Mouse (Mus musculus) G1E (cell line): Measurements from ENCODE around the gene Maats1. TPM values are rescaled to one million over a fixed set of nuclear protein-coding genes. Genes with fewer than 3 reads are reported as not detected.

Source experiments
- ATAC-seq: 2 replicates; pipeline ENCODE4 v1.8.0; 2016; ENCODE audit warnings: mild to moderate bottlenecking; ENCODE audit not compliant: insufficient number of reproducible peaks, poor library complexity, low FRiP score, severe bottlenecking; ENCODE audit errors: extremely low read depth
- DNase-seq: peaks from one replicate; pipeline ENCODE4 v3.0.0; 2012; ENCODE audit warnings: low spot score
- H3K27me3 ChIP-seq: 2 replicates; pipeline ENCODE4 v1.6.1; 2012; ENCODE audit warnings: mild to moderate bottlenecking, low read length, inconsistent platforms; ENCODE audit not compliant: insufficient read depth
- H3K36me3 ChIP-seq: replicated peaks from 2 replicates; pipeline ENCODE3; 2012; ENCODE audit warnings: mild to moderate bottlenecking, inconsistent platforms
- H3K4me1 ChIP-seq: 2 replicates; pipeline ENCODE4 v1.6.1; 2012; ENCODE audit warnings: low read depth, low read length, inconsistent platforms, mixed read lengths; ENCODE audit not compliant: insufficient read depth
- H3K4me3 ChIP-seq: 2 replicates; pipeline ENCODE4 v1.5.1; 2012; ENCODE audit warnings: low read depth, mild to moderate bottlenecking, inconsistent platforms, low read length, moderate library complexity, mixed read lengths
- H3K9me3 ChIP-seq: replicated peaks from 2 replicates; pipeline ENCODE4 v1.6.1; 2012; ENCODE audit warnings: inconsistent platforms
- CTCF ChIP-seq: IDR thresholded peaks from 2 replicates; pipeline ENCODE4 v1.5.1; 2012; ENCODE audit warnings: low read depth, low read length, inconsistent platforms, mixed read lengths
- GATA1 ChIP-seq: IDR thresholded peaks from 2 replicates; pipeline ENCODE4 v1.6.1; 2012; ENCODE audit warnings: borderline replicate concordance, low read length, inconsistent platforms, mixed read lengths
- GATA2 ChIP-seq: IDR thresholded peaks from 2 replicates; pipeline ENCODE4 v1.6.1; 2012; ENCODE audit warnings: low read depth, low read length, inconsistent platforms, borderline replicate concordance
- POLR2AphosphoS5 ChIP-seq: IDR thresholded peaks from 2 replicates; pipeline ENCODE4 v1.6.1; 2012; ENCODE audit warnings: low read depth, low read length, inconsistent platforms; ENCODE audit not compliant: insufficient replicate concordance
- TAL1 ChIP-seq: conservative IDR thresholded peaks from 2 replicates; pipeline ENCODE4 v1.6.1; 2012; ENCODE audit warnings: low read depth, low read length, inconsistent platforms, mixed read lengths
- polyA plus RNA-seq: library from polyadenylated mRNA; stranded (reverse); fragments of >175 nt; gene quantifications from 2 replicates; pipeline ENCODE4 v1.2.3, GENCODE M21; 2012
- total RNA-seq, 2 experiments: library from RNA; stranded (forward) in 1 of 2; stranded (reverse) in 1 of 2; fragments of 200-1000 nt in 1 of 2; fragments of >200 nt in 1 of 2; fragmentation: Nextera tagmentation in 1 of 2; gene quantifications; 2 replicates each; pipeline ENCODE4 v1.2.3; 2014 to 2017

The Maats1 gene
- total and polyA plus RNA-seq, 3 experiments = 0.11 TPM; not detected in 2

DNA sequence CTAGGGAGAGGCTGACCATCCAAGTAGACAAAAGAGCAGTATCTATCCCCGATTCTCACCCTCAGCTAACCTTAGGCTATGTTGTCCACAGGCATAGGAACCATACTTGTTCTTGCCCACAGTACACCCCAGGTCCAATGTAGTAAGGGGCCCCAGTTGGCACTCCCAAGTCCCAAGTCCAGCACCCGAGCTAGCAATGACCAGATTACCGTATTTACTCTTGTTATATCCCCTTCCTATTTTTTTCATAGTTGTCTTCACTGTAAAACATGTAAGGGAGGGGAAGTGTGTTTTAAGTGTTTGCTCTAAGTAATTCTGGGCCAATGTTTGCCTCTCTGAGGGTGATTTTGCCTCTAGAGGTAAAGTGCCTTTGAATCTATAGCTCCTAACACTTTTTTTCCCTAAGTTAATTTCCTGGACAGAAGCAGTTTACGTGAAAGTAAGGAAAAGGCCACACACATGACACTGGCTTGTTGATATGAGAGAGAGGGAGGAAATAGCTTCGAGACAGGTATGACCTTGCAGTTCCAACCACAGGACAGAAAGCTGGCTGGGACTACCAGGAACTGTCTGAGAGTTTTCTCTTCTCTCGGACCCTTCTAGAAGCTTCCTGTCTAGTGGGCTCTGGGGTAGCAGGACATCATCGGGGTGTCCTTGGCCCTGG, 47.1 kb downstream of the Maats1 start, which contains the start of gene Nr1i2:
TSS of gene Nr1i2 (minus strand) at position 140 of the 664 bp plus-strand sequence.
- TF ChIP-seq CTCF = no peak
- TF ChIP-seq POLR2AphosphoS5 = no peak
- no peak for TF ChIP-seq GATA2
- TF ChIP-seq GATA1 = no peak
- TF ChIP-seq TAL1 = no peak
- Histone ChIP-seq H3K4me1 (no peaks in the 10 kb centered on the region), H3K27me3 (peaks cover 21% of the 10 kb centered on the region), H3K4me3 (no peak within 1 kb of the TSS), H3K36me3 (no peaks in the 10 kb centered on the region), H3K9me3 (no peaks in the 10 kb centered on the region)
- DNase-seq (no peak), ATAC-seq (no peak)

GRCm38 (mm10) chr16:38290151-38290550, 51.8 kb downstream of the Maats1 start:
- ATAC-seq = no peak
- TF ChIP-seq TAL1 (no peak), CTCF (no peak), POLR2AphosphoS5 (no peak), GATA1 (no peak), GATA2 (no peak)

GRCm38 (mm10) chr16:38288851-38289250, 53.1 kb downstream of the Maats1 start:
- Histone ChIP-seq H3K4me1 (no peaks in the 10 kb centered on the region), H3K27me3 (peaks cover 15% of the 10 kb centered on the region), H3K9me3 (no peaks in the 10 kb centered on the region), H3K4me3 (no peak overlapping the region), H3K36me3 (no peaks in the 10 kb centered on the region)
- no peak for ATAC-seq
- TF ChIP-seq TAL1 (no peak), GATA1 (no peak), GATA2 (no peak), CTCF (no peak), POLR2AphosphoS5 (no peak)
- no peak for DNase-seq

More at GRCm38 (mm10) chr16:38290151-38290550, 51.8 kb downstream of the Maats1 start:
- no peaks in the 10 kb centered on the region for H3K36me3 ChIP-seq
- H3K9me3 ChIP-seq = no peaks in the 10 kb centered on the region
- peaks cover 23% of the 10 kb centered on the region for H3K27me3 ChIP-seq
- DNase-seq = no peak
- no peaks in the 10 kb centered on the region for H3K4me1 ChIP-seq
- no peak overlapping the region for H3K4me3 ChIP-seq

- DNase-seq (no peak), ATAC-seq (no peak)
- Histone ChIP-seq H3K9me3 (no peaks in the 10 kb centered on the region), H3K4me3 (no peak overlapping the region), H3K27me3 (peaks cover 12% of the 10 kb centered on the region), H3K4me1 (no peaks in the 10 kb centered on the region), H3K36me3 (no peaks in the 10 kb centered on the region)
- TF ChIP-seq GATA2 (no peak), POLR2AphosphoS5 (no peak), TAL1 (no peak)
Measured at GRCm38 (mm10) chr16:38287762-38288161, 54.2 kb downstream of the Maats1 start.

- no peak for DNase-seq
- Histone ChIP-seq H3K4me3 (no peak overlapping the region), H3K4me1 (no peaks in the 10 kb centered on the region), H3K27me3 (peaks cover 12% of the 10 kb centered on the region), H3K9me3 (no peaks in the 10 kb centered on the region), H3K36me3 (no peaks in the 10 kb centered on the region)
- no peak for ATAC-seq
- TF ChIP-seq GATA1 (no peak), POLR2AphosphoS5 (no peak), GATA2 (no peak), TAL1 (no peak)
Measured at GRCm38 (mm10) chr16:38287357-38287756, 54.6 kb downstream of the Maats1 start.

- no peak for ATAC-seq
Measured at GRCm38 (mm10) chr16:38286541-38286940, 55.4 kb downstream of the Maats1 start.

More at GRCm38 (mm10) chr16:38286541-38286940, 55.4 kb downstream of the Maats1 start:
- DNase-seq = no peak
- TF ChIP-seq POLR2AphosphoS5 (no peak), GATA1 (no peak), CTCF (no peak), GATA2 (no peak), TAL1 (no peak)
- no peak overlapping the region for H3K4me3 ChIP-seq
- H3K4me1 ChIP-seq = no peaks in the 10 kb centered on the region
- H3K36me3 ChIP-seq = no peaks in the 10 kb centered on the region
- no peaks in the 10 kb centered on the region for H3K9me3 ChIP-seq
- peaks cover 12% of the 10 kb centered on the region for H3K27me3 ChIP-seq
